Mouse (Mus musculus) lung, postnatal 0 days (tissue): ENCODE data around the gene 9930021J03Rik.

Experiments
- CTCF ChIP-seq: IDR thresholded peaks from 2 replicates; pipeline ENCODE4 v1.5.1; 2016; ENCODE audit warnings: antibody characterized with exemption, mild to moderate bottlenecking
- EP300 ChIP-seq: IDR thresholded peaks from 2 replicates; pipeline ENCODE4 v1.6.1; 2016; ENCODE audit warnings: antibody characterized with exemption, mild to moderate bottlenecking, control low read depth

- TF ChIP-seq EP300 (no peak), CTCF (no peak)
Observed at GRCm38 (mm10) chr19:29825003-29825402, 19.2 kb upstream of the 9930021J03Rik start.
